7 mouse cellular contexts compared by ENCODE assay signal in the genomic region with DNA sequence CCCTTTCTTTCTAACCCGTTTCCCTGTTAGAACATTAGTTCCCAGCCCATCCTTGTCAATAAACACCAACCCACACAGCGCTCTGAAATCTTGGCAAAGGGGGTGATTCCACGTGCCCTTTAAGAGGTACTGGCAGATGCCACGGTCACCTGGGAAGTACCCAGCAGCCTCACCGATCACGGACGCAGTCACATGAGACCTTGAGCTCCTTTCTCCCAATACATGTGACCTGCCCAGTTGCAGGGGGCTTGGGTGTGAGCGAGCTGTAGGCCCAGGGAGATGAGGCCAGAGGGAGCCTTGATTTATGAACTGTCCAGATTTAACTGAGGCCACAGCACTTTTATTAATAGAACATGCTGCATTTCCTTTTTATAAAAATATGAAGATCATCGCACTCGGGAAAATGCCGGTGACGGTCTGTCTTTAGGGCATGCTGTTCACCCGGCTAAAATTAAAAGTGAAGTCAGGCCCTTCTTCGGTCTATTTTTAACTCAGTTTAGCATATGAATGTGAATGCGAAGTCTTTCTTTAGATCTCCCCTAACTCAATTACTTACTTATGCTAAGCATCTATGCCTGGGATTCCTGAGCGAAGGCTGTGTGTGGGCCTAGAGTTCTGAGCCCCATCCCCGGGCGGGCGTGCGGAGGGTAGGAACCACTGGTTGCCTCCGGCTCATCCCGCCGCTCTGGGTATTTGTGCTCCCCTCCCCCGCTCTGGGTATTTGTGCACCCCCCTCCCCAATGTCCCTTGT. TPM values are rescaled to one million over a fixed set of nuclear protein-coding genes. Genes with fewer than 3 reads are reported as not detected.
DNase-seq lines count a peak whose midpoint lies in the region; ATAC-seq and TF ChIP-seq lines count a peak whose summit lies in the region.

No protein-coding gene starts in this region.

- TF ChIP-seq POLR2A in ES-Bruce4 (IDR thresholded peaks at IDR 0.05; ENCODE audit: insufficient read depth, low read length) = no peak

- H3K4me1 ChIP-seq in E14TG2a.4 (replicated peaks; ENCODE audit: low read depth, low read length) (peaks cover 58% of the 10 kb centered on the region), ES-Bruce4 (ENCODE audit: control insufficient read depth, insufficient read depth, low read length) (no peaks in the 10 kb centered on the region)
- peaks cover 28% of the 10 kb centered on the region for H3K4me1 ChIP-seq in forebrain, embryonic 13.5 days

- peak; percentile 81 to 87 for DNase-seq in heart, postnatal 10 days
- no peak for DNase-seq in spleen, adult 12 weeks (ENCODE audit: low spot score)
- DNase-seq in layer of hippocampus, adult 18-20 months (ENCODE audit: low spot score in 2 of 2) = no peak
- DNase-seq in urinary bladder, postnatal 36 days (ENCODE audit: low spot score in 2 of 2) = no peak

- peaks cover under 1% of the 10 kb centered on the region; the same call in 1 of the 2 replicates for H3K27me3 ChIP-seq in E14TG2a.4 (ENCODE audit: insufficient read depth, low read length)
- H3K27me3 ChIP-seq in ES-Bruce4 (ENCODE audit: control insufficient read depth, insufficient read depth, low read length, poor library complexity, severe bottlenecking) = no peaks in the 10 kb centered on the region
- H3K27me3 ChIP-seq in forebrain, embryonic 13.5 days = no peaks in the 10 kb centered on the region; the same call in 1 of the 2 replicates

- TF ChIP-seq CTCF in E14TG2a.4 (conservative IDR thresholded peaks at IDR 0.05; ENCODE audit: low read length) (no peak), ES-Bruce4 (IDR thresholded peaks at IDR 0.05; ENCODE audit: low read depth, low read length) (no peak)

- WGBS in forebrain, embryonic 13.5 days = 30% methylated on average over 24 of the region's 24 CpGs

- no peaks in the 10 kb centered on the region for H3K36me3 ChIP-seq in E14TG2a.4 (ENCODE audit: insufficient read depth, low read length)
- no peaks in the 10 kb centered on the region for H3K36me3 ChIP-seq in ES-Bruce4 (ENCODE audit: control insufficient read depth, insufficient read depth, low read length, poor library complexity, severe bottlenecking)
- no peaks in the 10 kb centered on the region for H3K36me3 ChIP-seq in forebrain, embryonic 13.5 days (ENCODE audit: poor library complexity, severe bottlenecking)

- no peak; the same call in 1 of the 2 replicates for ATAC-seq in forebrain, embryonic 13.5 days

- H3K9me3 ChIP-seq in E14TG2a.4 (ENCODE audit: low read length) (peaks cover 14% of the 10 kb centered on the region; the same call in 1 of the 2 replicates), ES-Bruce4 (replicated peaks; ENCODE audit: control insufficient read depth, insufficient read depth, low read length, poor library complexity, severe bottlenecking) (0 out of 2 replicates have a peak, but pooled peaks cover 2% of the 10 kb centered on the region)
- no peaks in the 10 kb centered on the region for H3K9me3 ChIP-seq in forebrain, embryonic 13.5 days (replicated peaks)

- H3K9ac ChIP-seq in ES-Bruce4 (ENCODE audit: low read depth, poor library complexity, severe bottlenecking) = peak overlapping the region; percentile 74
- H3K9ac ChIP-seq in forebrain, embryonic 13.5 days = no peak overlapping the region

- peak; percentile 55; the same call in 1 of the 2 replicates for TF ChIP-seq EP300 in ES-Bruce4 (IDR thresholded peaks at IDR 0.05; ENCODE audit: insufficient read depth, low read depth, low read length)

- H3K4me3 ChIP-seq in E14TG2a.4 (replicated peaks; ENCODE audit: low read length) = peak overlapping the region; percentile 48
- H3K4me3 ChIP-seq in ES-Bruce4 (ENCODE audit: low read depth, low read length) = peak overlapping the region; percentile 48
- H3K4me3 ChIP-seq in forebrain, embryonic 13.5 days = no peak overlapping the region

- peak overlapping the region; percentile 64 for H3K27ac ChIP-seq in ES-Bruce4 (ENCODE audit: insufficient read depth, low read length)
- no peak overlapping the region for H3K27ac ChIP-seq in forebrain, embryonic 13.5 days

- 0 out of 2 replicates have a peak overlapping the region, but pooled peaks have one; percentile 15 for H3K4me2 ChIP-seq in forebrain, embryonic 13.5 days

- intact Hi-C loops in heart, postnatal 10 days (cut with DNase I) = no loop called here

RNA-seq across cellular contexts. Expression of gene Rbm20, which starts 20.4 kb away (rescaled TPM):
- polyA plus RNA-seq in ES-Bruce4 (2011; ENCODE audit: insufficient read depth, insufficient read length, low read depth, missing spikeins) = 6.3 and 6.5 TPM in 2 replicates
- polyA plus RNA-seq in forebrain, embryonic 13.5 days (2015; fragmentation: Nextera tagmentation; extraction: Ambion mirVana) = 5.8 and 7.9 TPM in 2 replicates
- total RNA-seq in heart, postnatal 10 days (2021) = 100 to 1,000 TPM; 257 to 294 TPM
- 1 to 10 TPM; 1.7 to 2.9 TPM for total RNA-seq in layer of hippocampus, adult 18-20 months (2021)

Comparison
In these comparisons a context has a peak if more than half of its experiments do, and no peak if none do; other contexts are left out.
1. DNase-seq: peak in heart, postnatal 10 days (2 of 2); none in spleen, adult 12 weeks (single experiment), layer of hippocampus, adult 18-20 months (0 of 2) and urinary bladder, postnatal 36 days (0 of 2).
2. RNA of gene Rbm20, which starts 20.4 kb away (total RNA-seq): 257 to 294 TPM in heart, postnatal 10 days; 1.7 to 2.9 TPM in layer of hippocampus, adult 18-20 months; every median in the first group is over 10 times any median in the second.